Mouse (Mus musculus) kidney, adult 8-10 months (tissue): Measurements from ENCODE around the gene Cfap44.

ENCODE experiments used
- DNase-seq, 2 experiments: peaks; one replicate each; pipeline ENCODE4 v3.0.0; 2022

Gene Cfap44

DNA sequence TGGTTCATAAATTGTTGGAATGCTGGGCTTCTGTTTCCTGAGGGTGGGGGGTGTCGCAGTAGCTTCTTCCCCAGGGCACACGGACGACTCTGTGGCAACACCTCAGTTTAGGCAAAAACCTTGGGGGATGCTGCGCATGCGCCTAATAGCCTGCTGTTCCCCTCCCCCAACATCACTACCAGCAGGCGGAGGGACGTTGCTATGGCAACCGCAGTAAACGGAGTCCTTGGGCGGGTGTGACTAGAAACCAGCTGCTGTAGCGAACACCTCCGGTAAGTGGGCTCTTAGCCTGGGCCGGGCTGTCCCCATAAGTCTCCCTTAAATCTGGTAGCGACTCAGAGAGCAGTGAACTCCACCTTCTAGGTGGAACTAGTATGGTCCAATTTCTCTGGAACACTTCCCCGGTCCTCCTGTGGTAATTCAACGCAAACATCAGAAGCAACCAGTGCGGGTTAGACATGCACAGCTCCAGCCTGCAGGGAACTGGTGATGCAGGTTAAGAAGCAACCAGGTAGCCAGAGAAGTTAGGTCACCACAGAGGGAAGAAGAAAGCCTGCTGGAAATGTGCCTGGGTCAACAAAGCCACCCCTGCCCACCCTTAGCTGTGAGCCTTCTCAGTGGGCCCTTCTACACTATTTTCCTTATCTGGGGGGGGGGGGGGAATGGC lies at the start of gene Cfap44:
Cfap44 (plus strand) TSS at position 220 of the 667 bp plus-strand sequence.
- peak; percentile 66 to 70 for DNase-seq

DNA sequence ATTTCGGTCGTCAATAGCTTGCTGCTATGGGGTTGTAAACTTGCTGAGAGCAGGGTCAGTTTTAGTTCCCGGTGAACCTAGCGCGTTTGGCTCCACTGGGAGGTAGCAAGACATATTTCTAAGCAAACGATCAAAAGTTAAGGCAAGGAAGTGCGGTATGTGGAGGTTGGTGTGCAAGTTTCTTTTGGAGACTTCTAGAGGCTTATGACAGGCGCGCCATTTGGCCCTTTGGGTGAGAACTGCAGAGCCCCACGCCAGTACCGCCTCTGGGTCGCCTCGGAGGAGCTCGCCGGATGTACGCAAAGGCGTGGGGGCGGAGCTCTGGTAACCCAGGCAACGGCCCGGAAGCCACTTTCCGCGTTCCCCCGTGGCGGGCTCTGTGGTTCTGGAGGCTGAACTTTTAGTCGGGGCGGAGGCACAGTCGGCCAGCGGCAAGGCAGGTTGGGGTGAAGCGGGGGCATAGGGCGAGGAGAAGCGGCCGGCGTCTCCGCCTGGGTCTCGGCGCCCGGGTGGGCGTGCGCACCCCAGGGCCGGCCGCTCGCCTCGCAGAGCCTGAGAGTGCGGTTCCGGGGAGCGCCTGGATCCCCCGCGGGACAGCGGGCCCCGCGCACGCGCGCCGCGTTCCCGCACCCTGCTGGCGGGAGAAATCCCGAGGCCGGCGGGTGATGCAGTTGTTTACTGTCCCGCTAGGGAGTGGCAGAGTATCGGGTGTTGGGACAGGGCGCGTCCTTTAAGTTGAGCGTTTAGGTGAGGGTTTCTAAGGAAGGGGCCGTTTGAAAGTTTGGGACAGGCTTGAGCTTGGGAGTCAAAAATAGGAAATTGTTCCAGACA lies 47.3 kb upstream of the Cfap44 start, which contains the start of gene Spice1:
Spice1 (plus strand) TSS at position 51 of the 831 bp plus-strand sequence.
- DNase-seq = peak; percentile 92 to 96

DNA sequence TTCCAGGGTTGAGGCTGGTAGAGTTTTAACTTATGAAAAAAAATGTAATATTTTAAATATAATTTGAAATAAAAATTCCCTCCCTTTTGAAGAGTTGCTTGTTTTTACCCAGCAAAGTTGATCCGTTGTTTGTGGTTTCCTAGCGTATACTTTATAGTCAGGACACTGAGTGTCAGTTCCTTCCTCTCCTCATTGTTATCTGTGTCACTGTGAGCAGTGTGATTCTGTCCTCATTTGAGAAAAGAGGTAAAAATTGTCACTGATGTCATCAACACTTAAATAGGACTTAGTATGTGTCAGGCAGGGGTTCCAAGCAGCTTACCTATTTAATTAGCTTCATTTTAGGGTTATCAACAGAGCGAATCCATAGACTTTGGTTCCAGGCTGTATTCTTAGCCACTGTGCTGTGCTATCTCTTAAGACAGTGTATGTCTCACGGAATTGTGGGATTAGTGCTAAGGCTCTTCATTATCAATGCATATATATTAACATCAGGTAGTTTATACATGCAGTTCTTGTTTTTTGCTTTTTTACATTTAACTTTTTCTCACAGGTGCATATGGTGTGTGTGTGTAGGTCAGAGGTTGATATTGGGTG lies 44.7 kb upstream of the Cfap44 start:
- no peak for DNase-seq

DNA sequence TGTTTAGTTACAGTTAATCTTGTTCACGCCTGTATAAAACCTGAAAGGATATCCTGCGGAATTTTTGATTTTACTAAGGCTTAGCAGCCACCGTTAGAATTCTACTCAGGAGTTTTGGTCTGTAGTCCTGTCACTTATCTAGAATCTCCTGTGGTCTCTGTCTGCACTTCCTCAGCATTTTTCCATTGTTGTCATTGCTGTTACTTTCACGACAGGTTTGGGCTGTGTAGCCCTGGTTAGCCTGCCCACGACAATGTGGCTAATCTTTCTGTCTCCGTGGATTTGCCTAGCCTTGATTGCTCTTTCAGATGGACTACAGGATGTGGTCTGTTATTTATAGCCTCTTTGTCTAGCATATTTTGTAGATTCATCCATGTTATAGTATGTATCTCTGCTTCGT lies 38.3 kb upstream of the Cfap44 start:
- DNase-seq = no peak

DNA sequence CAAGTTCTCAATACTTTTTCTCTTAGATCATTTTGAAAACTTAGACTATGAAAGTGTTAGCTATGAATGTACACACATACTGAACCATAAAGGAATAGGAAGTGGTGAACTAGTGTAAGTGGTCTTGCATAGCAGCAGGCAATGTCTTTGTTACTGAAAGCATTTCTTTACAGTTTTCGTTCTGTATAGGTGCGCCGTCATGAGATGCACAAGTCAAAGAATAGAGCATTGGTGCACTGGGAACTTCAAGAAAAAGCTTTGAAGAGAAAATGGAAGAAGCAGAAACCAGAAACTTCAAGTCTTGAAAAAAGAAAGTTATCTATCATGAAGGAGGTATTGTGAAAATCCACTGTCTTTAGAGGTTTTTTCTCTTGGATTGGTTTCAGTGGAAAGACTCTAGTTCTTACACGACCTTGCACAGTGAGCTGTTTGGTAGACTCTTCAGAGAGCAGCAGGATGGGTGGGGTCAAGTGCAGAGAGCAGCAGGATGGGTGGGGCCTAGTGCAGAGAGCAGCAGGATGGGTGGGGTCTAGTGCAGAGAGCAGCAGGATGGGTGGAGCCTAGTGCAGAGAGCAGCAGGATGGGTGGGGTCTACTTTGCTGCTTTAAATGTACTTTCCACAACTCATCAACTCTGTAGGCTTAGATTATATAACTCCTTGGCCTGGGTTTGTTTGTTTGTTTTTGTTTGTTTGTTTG lies 36.9 kb upstream of the Cfap44 start:
- peak; percentile 17 to 35 for DNase-seq

DNA sequence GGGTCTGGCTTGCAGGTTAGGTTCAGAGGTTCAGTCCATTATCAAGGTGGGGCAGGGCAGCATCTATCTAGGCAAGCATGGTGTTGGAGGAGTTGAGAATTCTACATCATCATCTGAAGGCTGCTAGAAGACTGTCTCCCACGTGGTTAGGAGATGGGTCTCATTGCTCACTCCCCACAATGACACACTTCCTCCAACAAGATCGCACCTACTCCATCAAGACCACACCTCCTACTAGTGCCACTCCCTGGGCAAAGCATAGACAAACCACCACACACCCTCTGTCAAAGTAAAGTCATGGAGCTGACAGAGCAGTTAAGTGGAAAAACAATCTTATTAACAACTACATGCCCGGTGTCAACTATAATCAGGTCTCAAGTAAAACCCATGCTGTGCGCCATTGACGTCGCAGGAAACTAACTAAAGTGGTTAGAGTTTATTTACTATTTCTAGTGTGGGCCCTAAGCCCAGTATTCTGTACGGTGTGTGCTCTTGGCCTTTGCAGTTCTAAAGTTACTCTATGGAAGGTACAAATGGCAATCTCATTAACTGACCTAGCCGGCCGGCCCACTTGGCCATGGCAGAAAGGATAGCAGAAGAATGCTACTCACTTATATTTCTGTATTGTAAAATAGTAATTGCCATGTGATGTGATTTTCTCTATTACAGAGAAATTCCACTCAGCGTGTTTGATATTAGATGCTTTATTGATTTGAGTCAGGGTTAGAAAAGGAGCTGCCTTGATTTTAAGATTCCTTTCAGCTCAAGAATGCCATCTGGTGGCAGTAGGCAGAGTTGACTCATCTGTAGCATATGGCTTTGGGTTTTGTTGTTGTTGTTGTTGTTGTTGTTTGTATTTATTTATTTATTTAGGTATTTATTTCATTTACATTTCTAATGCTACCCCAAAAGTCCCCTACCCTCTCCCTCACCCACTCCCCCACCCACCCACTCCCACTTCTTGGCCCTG lies 32.4 kb upstream of the Cfap44 start:
- DNase-seq = peak in 1 of 2 experiments; percentile 31

DNA sequence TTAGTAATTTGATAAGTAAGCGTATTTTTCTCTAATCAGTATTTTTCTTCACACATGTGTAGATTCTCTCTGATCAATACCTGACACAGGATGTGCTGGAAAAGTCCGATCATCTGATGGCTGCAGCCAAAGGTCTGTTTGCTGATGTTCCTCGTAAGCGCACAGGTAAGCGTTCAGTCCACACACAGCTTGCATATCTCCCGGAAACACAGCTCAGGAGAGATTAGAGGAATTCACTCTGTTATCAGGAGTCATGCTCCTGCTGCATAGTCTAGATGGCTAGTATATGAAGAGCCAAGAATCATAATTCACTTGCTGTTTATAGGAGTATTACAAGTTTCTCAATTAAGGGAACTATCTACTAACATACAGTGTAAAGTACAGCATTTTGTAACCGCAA lies 29.1 kb upstream of the Cfap44 start:
- DNase-seq = no peak

DNA sequence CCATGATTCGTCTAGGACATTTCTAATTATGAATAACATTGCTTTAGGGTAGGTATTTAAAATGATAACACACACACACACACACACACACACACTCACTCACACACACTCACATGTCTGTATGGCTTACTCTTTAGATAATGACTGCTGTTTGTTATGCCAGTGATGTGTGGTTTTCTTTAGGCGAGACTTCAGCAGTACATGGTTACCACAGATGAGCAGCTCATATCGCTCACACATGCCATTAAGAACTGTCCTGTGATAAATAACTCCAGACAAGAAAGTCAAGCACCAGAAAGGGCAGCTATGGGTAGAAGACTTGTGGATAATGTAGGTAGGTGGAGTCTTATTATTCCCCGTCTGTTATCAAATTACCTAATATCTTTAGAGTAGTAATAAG lies 19.1 kb upstream of the Cfap44 start:
- no peak for DNase-seq

DNA sequence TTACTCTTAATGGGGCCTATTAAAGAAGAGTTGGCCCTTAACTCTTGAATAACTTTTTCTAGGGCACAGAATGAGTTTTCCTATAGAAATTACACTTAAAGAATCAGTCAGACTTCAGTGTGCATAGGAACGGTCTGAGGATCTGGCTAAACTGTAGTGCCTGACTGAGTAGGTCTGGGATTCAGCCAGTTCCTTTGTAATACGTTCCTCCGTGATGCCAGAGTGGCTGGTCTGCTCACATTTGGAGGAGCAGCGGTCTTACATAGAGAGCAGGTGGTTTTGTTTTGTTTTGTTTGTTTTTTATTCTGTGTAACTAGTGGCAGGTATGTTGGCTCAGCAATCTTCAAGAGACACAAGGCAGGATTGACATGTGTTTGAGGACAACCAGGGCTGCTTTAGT lies 14.6 kb upstream of the Cfap44 start:
- no peak for DNase-seq

DNA sequence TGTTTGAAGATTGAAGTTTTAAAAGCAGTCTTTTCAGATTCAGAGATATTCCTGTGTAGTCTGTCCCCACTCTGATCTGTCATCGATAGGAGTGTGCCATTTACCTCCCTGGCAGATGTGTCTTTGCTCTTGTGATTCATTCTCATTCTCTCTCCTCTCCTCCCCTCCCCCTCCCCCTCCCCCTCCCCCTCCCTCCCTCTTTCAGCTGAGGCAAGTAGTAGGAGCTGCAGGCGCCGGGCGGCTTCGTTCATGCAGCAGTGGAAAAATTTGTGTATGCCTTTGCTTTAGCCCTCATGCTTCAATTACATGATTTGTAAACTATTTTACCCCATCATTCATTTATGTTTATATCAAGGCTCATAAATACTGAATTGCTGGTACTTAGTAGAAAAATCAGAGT lies 13.0 kb upstream of the Cfap44 start:
- no peak for DNase-seq

DNA sequence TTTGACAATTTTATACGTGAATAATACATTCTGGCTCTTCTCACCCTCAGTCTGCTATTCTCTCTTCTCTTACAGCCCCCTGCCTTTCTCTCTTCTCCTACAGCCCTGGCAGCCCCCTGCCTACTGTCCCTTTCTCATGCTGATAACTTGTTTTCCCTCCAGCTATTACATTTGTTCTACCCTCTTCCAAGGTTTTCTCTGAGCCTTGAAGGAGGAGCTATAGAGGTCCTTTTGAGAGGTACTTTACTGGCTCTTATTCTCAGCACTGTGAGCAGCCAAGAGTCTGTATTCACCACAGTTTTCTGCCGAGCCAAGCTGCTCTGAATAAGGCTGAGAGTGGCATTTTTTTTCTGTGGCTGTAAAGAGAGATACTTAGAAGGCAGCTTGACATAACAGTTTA lies 11.0 kb upstream of the Cfap44 start:
- DNase-seq = no peak

DNA sequence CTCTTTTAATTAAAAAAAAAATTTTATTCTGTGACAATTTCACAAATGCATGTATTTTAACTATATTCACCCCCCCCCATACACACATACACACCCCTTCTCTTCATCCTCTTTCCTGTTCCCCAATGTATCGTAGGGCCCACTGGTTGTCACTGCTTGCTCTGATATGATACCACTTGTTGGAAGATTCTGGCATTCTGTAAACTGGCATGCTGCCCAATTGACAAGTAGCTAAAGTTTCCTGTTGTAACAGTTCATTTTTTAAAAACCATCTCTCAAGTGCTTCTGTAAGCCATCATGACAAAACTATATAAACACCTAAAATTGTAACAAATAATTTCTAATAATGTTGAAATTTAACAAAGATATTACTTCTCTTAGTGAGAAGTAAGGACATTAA lies 10.3 kb upstream of the Cfap44 start:
- DNase-seq = no peak

DNA sequence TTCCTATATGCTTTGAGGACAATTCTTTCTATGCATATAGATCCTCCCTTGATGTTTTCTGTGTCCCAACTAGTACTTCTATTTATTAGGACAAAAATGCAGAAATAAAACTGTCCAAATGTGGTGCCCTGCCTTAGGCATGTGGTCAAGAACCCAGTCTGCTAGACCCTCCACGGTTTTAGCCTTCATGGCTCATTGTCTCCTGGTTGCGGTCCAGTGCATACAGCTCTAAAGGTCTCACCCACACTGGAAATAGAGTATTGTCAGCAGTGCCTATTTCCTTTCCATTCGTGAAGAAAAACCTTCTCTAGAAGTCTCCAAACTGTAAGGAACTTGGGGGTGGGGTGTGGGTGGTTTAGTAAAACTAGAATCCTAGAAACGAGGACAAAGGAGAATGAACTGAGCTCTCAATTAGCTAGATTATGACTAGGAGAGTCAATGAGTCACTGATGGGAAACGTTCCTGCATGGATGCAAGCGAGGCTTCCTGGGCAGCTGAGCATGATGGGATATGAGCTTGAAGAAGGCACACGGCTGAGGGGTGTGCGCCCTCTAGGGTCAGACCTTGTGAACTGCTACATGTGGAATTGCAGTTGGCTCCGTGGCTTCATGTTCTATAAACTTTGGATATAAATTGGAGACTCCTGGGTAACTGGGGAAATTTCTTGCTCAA lies 2.6 kb upstream of the Cfap44 start:
- DNase-seq = peak; percentile 17 to 38

DNA sequence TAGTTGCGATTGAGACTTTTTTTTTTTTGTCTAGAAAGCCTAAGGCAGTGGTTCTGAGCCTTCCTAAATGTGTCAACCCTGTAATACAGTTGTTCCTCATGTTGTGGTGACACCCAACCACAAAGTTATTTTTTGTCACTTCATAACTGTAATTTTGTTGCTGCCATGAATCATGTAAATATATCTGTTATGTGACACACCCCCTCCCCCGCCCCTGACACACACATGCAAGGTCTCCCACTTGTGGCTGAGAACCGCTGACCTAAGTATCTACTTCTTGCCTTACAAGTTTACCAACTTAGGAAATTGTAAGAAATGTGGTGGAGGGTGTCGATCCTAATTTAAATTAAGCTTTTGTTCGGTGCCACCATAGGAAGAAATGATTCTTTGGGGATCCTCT lies 10.3 kb downstream of the Cfap44 start:
- DNase-seq = no peak

DNA sequence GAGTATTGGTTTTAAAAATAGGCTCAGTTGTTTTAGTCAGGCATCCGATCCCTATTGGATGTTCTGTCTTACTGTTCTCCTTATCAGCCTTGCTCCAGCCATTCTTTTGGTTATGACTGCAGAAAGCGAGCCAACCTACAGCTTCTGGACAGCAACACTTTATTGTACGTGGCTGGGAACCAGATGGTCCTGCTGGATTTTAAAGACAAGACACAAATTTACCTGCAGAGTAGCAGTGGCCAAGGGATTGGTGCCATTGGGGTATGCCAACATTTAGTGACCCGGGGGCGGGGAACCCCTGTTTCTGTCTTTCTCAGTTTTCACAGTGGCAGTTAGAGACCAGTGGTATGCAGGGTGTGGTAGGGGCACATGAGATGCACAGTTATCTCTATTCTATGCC lies 12.6 kb downstream of the Cfap44 start:
- no peak for DNase-seq

DNA sequence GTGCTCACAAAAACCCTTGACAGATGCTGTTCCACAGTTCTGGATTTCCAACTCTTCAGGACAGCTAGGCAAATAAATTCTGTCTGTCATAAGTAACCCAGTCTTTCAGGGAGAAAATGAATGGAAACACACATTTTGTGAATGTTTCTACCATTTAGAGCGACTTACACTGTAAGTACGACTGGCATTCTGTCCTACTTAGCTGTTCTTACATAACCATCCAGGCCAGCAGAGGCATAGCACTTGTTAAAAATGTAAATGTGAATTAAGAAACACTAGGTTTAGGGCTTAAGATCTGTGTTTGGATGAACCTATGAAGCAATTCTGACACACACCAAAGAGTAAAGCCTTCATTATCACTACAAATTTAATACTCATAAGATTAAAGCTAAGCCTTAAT lies 13.7 kb downstream of the Cfap44 start:
- DNase-seq = no peak

DNA sequence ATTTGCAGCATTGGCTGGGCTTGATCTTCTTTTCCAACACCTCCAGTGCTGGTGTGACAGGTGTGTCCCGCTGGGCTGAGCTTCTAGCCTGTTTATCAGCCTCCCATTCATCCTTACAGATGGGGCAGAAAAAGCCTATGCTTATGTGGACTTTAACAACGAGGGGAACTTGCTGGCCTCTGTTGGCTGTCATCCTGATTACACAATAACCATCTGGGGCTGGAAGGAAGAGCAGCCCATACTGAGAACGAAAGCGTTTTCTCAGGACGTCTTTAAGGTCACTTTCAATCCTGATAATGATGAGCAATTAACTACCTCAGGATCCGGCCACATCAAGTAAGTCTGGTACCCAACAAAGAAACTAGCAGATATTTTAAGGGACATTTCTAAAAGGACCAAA lies 15.6 kb downstream of the Cfap44 start:
- DNase-seq = no peak

DNA sequence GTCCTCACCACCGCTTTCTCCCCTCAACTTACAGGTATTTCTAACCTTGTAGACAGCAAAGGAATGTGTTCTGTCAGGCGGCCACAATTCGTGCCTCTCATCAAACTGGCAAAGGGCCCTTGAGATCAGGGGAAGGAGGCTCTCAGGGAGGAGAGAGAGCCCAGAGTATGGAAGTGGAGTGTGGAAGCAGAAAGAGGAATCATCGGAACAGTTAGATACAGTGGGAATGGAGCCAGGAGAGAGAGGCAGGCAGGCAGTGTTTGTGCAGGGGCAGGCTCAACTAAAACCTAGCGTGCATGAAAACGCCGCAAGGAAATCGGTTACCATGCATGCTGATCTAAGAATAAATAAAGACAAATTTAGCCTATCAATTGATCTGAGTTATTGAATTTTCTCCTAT lies 23.0 kb downstream of the Cfap44 start:
- DNase-seq = no peak

DNA sequence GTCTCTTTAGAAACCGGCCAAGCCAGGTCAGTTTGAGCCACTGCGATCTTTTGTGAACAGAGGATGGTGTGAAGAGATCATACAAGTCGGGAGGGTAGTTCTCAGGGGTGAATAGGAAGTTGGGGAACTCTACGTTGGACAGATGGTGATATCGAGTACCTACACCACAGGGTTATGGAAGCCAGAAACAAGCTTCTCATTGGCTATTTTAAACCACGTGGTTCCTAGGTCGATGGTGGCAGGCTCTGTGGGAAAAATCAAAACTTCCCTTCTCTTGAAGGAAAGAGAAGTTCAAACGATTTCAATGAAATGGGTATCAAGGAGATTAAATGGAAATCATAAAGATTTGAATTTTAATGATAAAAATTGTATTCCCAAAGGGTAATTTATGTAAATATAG lies 27.1 kb downstream of the Cfap44 start:
- no peak for DNase-seq

DNA sequence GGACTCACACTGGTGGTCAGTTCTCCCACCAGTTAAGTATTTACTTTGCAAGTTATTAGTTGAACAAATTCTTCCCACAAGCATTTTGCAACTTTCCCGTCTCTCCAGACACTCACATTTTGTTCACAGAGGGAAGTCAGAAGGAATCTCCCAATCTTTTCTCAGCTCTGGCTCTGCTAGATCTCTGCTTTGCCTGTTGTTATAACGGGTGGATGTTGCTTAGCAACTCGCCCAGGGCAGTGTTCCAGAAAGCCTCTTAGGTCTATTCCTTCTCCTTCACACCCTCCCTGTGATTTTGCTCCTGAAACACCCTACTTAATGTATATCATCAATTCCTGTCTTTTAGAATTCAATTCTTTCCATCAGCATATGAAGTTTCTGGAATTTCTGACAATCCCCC lies 28.9 kb downstream of the Cfap44 start:
- DNase-seq = no peak

DNA sequence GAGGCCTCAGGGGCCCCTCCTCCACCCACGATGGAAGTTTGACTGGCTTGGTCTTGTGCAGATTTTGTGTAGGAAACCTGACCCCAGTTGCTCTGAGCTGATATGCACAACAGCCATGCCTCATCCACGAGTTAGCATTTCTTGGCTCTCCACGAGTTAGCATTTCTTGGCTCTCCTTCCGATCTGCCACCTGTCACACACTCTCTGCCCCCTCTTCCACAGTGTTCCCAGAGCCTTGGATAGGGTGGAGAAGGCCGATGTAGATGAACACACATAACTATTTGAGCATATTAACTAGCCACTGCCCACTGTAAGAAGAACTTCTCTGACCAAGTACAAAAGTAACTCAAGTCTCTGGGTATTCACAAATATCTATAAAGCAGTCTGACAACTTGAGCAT lies 33.9 kb downstream of the Cfap44 start:
- no peak for DNase-seq

DNA sequence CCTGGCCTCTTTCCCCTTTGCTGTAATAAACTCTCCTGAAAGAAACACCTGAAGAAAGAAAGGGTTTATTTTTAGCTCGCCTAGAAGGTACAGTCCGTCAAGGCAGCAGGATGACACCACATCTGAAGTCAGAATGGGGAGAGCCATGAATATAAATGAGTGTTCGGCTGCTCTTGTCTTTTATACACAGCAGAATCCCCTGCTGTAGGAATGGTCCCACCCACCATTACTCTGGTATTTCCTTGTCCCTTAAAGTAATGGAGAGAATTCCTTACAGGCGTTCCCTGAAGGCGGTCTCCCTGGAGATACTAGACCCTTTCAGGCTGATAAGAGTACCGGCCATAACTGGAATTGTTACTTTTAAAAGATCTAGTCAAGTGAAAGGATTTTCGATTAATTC lies 35.4 kb downstream of the Cfap44 start:
- DNase-seq = no peak
